ENCODE assay signal across 11 mouse cellular contexts in the genomic region with DNA sequence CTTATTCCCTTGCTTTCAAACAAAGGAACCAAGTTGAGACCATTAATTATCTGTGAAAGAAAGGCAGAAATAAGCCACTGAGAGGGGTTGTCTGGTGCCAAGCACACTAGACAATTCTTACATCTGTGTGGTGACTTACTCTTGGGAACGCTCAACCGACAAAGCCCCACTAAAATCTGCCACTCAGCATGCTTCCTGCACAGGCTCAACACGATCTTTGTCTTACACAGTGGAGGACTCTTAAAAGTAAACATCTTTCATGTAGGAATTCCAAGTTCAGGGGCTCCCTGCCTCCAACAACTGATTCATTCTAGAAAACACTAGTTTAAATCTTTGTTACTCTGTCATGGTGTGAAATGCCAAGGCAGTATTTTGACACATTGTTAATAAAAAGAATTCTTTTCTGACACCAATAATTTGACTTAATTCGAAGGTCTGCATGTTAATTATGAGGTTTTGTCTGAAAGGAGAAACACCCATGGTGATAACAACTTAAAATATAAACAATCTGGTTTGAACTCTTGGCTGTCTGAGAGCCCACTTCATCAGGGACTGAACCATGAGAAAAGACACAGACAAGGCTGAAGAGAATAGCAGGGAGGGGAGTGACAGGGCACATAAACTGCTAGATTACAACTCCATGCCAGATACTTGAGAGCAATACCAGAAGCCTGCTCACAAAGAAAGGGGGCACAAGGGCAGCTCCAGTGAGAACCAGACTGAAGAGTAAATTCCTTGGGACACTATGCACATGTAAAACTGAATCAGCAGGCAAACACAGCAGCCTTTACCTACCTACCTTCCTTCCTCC. TPM values are rescaled to one million over a fixed set of nuclear protein-coding genes. Genes with fewer than 3 reads are reported as not detected.
DNase-seq lines count a peak whose midpoint lies in the region; ATAC-seq and TF ChIP-seq lines count a peak whose summit lies in the region.
"Had no signal": no experiment of that assay in that cellular context is flagged by ENCODE, and none has a peak within 500 bp of the region (broad histone marks: within the 10 kb centered on the region; RNA-seq: fewer than 3 reads in every experiment).

No protein-coding gene starts in this region.

- no peak for DNase-seq in heart, adult 2 months
- peak; percentile 40 for DNase-seq in lung, postnatal 10 days
- DNase-seq in lung, adult 18-20 months, result no peak
- DNase-seq in adrenal gland, postnatal 10 days, result no peak
- DNase-seq: kidney, adult 11 months; right cerebral cortex, postnatal 14 days; thymus, adult 2 months had no signal

- no peak for TF ChIP-seq POLR2A in heart, adult 2 months (IDR thresholded peaks at IDR 0.05; ENCODE audit: insufficient read depth, low read depth, low read length)

- 0 out of 2 replicates have a peak, but pooled peaks have one; percentile 44 for ATAC-seq in heart, embryonic 14.5 days (ENCODE audit: insufficient number of reproducible peaks, insufficient read depth, low FRiP score, low read depth)
- ATAC-seq in hindbrain, embryonic 12.5 days (ENCODE audit: low FRiP score), result peak; percentile 55; the same call in 1 of the 2 replicates
- ATAC-seq in stomach, embryonic 15.5 days (ENCODE audit: insufficient read depth, low FRiP score, low read depth), result peak; percentile 74; the same call in 1 of the 2 replicates
- no peak for ATAC-seq in granulocyte monocyte progenitor cell, adult 5-6 weeks (replicated peaks; ENCODE audit: poor library complexity, severe bottlenecking)

- peak overlapping the region; percentile 39 to 43 for H3K27ac ChIP-seq in heart, embryonic 14.5 days (replicated peaks in 1 of 2; ENCODE audit: control insufficient read depth in 1 of 2, insufficient read depth in 1 of 2, low read depth in 2 of 2, low read length in 2 of 2)
- H3K27ac ChIP-seq in heart, adult 2 months, result no peak overlapping the region
- no peak overlapping the region; the same call in 1 of the 2 replicates for H3K27ac ChIP-seq in hindbrain, embryonic 12.5 days
- H3K27ac ChIP-seq in stomach, embryonic 15.5 days, result peak overlapping the region; percentile 68

- no peaks in the 10 kb centered on the region for H3K9me3 ChIP-seq in heart, embryonic 14.5 days (ENCODE audit: control insufficient read depth, low read length)
- H3K9me3 ChIP-seq in hindbrain, embryonic 12.5 days (replicated peaks), result no peaks in the 10 kb centered on the region
- no peaks in the 10 kb centered on the region for H3K9me3 ChIP-seq in stomach, embryonic 15.5 days

- 23% methylated on average over 4 of the region's 4 CpGs for WGBS in heart, embryonic 14.5 days
- WGBS in heart, adult 2 months, result 43% methylated on average over 4 of the region's 4 CpGs
- WGBS in hindbrain, embryonic 12.5 days, result 20% methylated on average over 4 of the region's 4 CpGs
- WGBS in stomach, embryonic 15.5 days, result 15% methylated on average over 4 of the region's 4 CpGs

- H3K36me3 ChIP-seq in heart, embryonic 14.5 days (ENCODE audit: control insufficient read depth, insufficient read depth, low read length), result no peaks in the 10 kb centered on the region
- H3K36me3 ChIP-seq in heart, adult 2 months (ENCODE audit: control insufficient read depth, insufficient read depth, low read length), result no peaks in the 10 kb centered on the region
- no peaks in the 10 kb centered on the region for H3K36me3 ChIP-seq in hindbrain, embryonic 12.5 days
- H3K36me3 ChIP-seq in stomach, embryonic 15.5 days, result no peaks in the 10 kb centered on the region

- H3K4me2 ChIP-seq in heart, embryonic 14.5 days (ENCODE audit: low read length), result no peak overlapping the region
- H3K4me2 ChIP-seq in hindbrain, embryonic 12.5 days (replicated peaks), result no peak overlapping the region
- no peak overlapping the region for H3K4me2 ChIP-seq in stomach, embryonic 15.5 days

- no peaks in the 10 kb centered on the region for H3K27me3 ChIP-seq in heart, embryonic 14.5 days (ENCODE audit: control insufficient read depth, insufficient read depth, low read length)
- no peaks in the 10 kb centered on the region for H3K27me3 ChIP-seq in heart, adult 2 months (ENCODE audit: control insufficient read depth, insufficient read depth, low read length)
- no peaks in the 10 kb centered on the region for H3K27me3 ChIP-seq in hindbrain, embryonic 12.5 days
- H3K27me3 ChIP-seq in stomach, embryonic 15.5 days (replicated peaks), result no peaks in the 10 kb centered on the region

- H3K9ac ChIP-seq in heart, embryonic 14.5 days (ENCODE audit: low read length), result no peak overlapping the region
- no peak overlapping the region for H3K9ac ChIP-seq in heart, adult 2 months (ENCODE audit: low read depth, low read length)
- no peak overlapping the region for H3K9ac ChIP-seq in hindbrain, embryonic 12.5 days
- no peak overlapping the region for H3K9ac ChIP-seq in stomach, embryonic 15.5 days

- no peak for TF ChIP-seq EP300 in heart, adult 2 months (IDR thresholded peaks at IDR 0.05; ENCODE audit: insufficient read depth, low read depth, low read length)

- TF ChIP-seq CTCF in heart, adult 2 months (IDR thresholded peaks at IDR 0.05), result no peak

- intact Hi-C loops in heart, adult 2 months (cut with DNase I), result loop anchor here (5.0 kb wide), 1 partner anchor 33 kb away; no protein-coding TSS in a partner anchor

- no peaks in the 10 kb centered on the region for H3K79me2 ChIP-seq in heart, adult 2 months (replicated peaks; ENCODE audit: control insufficient read depth, insufficient read depth, low read length)

- H3K4me1 ChIP-seq in heart, embryonic 14.5 days (ENCODE audit: control insufficient read depth in 2 of 2, insufficient read depth in 2 of 2, low read length in 2 of 2), result peaks cover 2 to 30% of the 10 kb centered on the region in 2 experiments
- peaks cover 3% of the 10 kb centered on the region; the same call in 1 of the 2 replicates for H3K4me1 ChIP-seq in heart, adult 2 months (ENCODE audit: control insufficient read depth, insufficient read depth, low read length)
- peaks cover 6% of the 10 kb centered on the region; the same call in 1 of the 2 replicates for H3K4me1 ChIP-seq in hindbrain, embryonic 12.5 days
- H3K4me1 ChIP-seq in stomach, embryonic 15.5 days, result 0 out of 2 replicates have a peak, but pooled peaks cover 6% of the 10 kb centered on the region

- H3K4me3 ChIP-seq in heart, embryonic 14.5 days (ENCODE audit: control insufficient read depth in 1 of 2, insufficient read depth in 1 of 2, low read depth in 1 of 2, low read length in 2 of 2), result no peak overlapping the region
- no peak overlapping the region for H3K4me3 ChIP-seq in heart, adult 2 months
- no peak overlapping the region for H3K4me3 ChIP-seq in hindbrain, embryonic 12.5 days
- no peak overlapping the region for H3K4me3 ChIP-seq in stomach, embryonic 15.5 days (replicated peaks)

RNA-seq across cellular contexts. Expression of a gene that starts 34.3 kb away (rescaled TPM):
- polyA plus RNA-seq in heart, embryonic 14.5 days (2014; fragmentation: Nextera tagmentation; extraction: Ambion mirVana), result 38.1 and 46.4 TPM in 2 replicates
- 10 to 100 TPM; 14.7 to 18.0 TPM for total RNA-seq in heart, adult 2 months (2021)
- 13.1 and 13.2 TPM in 2 replicates for polyA plus RNA-seq in heart, adult 2 months (2012; rRNA removed)
- 5.3 and 5.6 TPM in 2 replicates for polyA plus RNA-seq in hindbrain, embryonic 12.5 days (2016; fragmentation: Nextera tagmentation; extraction: Ambion mirVana)
- polyA plus RNA-seq in stomach, embryonic 15.5 days (2015; fragmentation: Nextera tagmentation; extraction: Ambion mirVana), result 6.8 and 7.7 TPM in 2 replicates
- total RNA-seq in granulocyte monocyte progenitor cell, adult 5-6 weeks (2014; fragmentation: Nextera tagmentation), result not detected in 2 replicates
- total RNA-seq in granulocyte monocyte progenitor cell, adult 5-6 weeks (2017), result not detected in 2 replicates
- total RNA-seq in adrenal gland, postnatal 10 days (2021), result 10 to 100 TPM in 1 of 2 experiments, 1 to 10 TPM in 1; 9.1 to 16.1 TPM

Comparison
In these comparisons a context has a peak if more than half of its experiments do, and no peak if none do; other contexts are left out.
1. H3K27ac ChIP-seq: peak in heart, embryonic 14.5 days (2 of 2) and stomach, embryonic 15.5 days (single experiment); none in heart, adult 2 months (single experiment) and hindbrain, embryonic 12.5 days (single experiment).